Mouse (Mus musculus): ENCODE results near the gene Neurl1a. TPM values are rescaled to one million over a fixed set of nuclear protein-coding genes. Genes with fewer than 3 reads are reported as not detected.

The Neurl1a gene
- polyA plus RNA-seq, 1 experiment from 2014 or later = 5.0 TPM

DNA sequence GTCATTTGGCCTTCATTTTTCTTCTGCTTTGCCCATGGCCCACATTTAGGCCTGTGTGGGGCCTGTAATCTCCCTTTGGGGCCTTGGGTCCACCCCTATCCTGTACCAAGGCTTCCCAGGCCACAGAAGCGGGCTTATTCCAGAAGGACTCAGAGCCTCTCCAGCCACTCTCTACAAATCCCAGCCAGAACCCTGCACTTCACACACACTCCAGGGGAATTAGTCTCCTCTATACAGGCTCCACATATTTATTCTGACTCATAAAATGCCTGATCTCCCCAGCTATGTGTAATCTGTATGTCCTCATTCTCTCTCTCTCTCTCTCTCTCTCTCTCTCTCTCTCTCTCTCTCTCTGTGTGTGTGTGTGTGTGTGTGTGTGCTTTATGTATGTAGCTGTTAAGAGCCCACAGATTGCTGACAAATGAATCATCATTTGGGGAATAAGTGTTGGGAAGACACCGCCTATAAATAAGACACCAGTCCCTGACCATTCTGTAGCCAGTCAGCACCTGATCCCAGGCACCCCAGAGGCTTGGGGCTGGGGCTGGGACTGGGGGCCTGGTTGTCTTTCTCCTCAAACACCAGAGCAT lies 1.6 kb upstream of the Neurl1a start:
- Histone ChIP-seq H3K4me3 (ENCODE audit: low read depth, low read length) (no peak overlapping the region), H3K9ac (ENCODE audit: low read length) (no peak overlapping the region), H3K27me3 (ENCODE audit: control insufficient read depth, insufficient read depth, low read length) (peaks cover 31% of the 10 kb centered on the region), H3K4me2 (ENCODE audit: low read depth) (no peak overlapping the region), H3K27ac (ENCODE audit: low read depth, low read length) (no peak overlapping the region), H3K9me3 (ENCODE audit: control insufficient read depth, low read length) (no peaks in the 10 kb centered on the region), H3K36me3 (ENCODE audit: control insufficient read depth, insufficient read depth, low read length) (no peaks in the 10 kb centered on the region), H3K4me1 (ENCODE audit: control insufficient read depth, insufficient read depth, low read length) (peaks cover 13% of the 10 kb centered on the region; the same call in 1 of the 2 replicates)
- ATAC-seq (ENCODE audit: insufficient read depth, low FRiP score, low TSS enrichment) = no peak
- 75% methylated on average over 2 of the region's 2 CpGs for WGBS
- DNase-seq (ENCODE audit: low spot score) = no peak

GRCm38 (mm10) chr19:47178001-47178400 lies 619 bp upstream of the Neurl1a start:
- H3K27me3 ChIP-seq (ENCODE audit: control insufficient read depth, insufficient read depth, low read length) = peaks cover 31% of the 10 kb centered on the region
- H3K27ac ChIP-seq (ENCODE audit: low read depth, low read length) = no peak overlapping the region
- H3K9me3 ChIP-seq (ENCODE audit: control insufficient read depth, low read length) = no peaks in the 10 kb centered on the region
- no peak overlapping the region for H3K4me3 ChIP-seq (ENCODE audit: low read depth, low read length)
- no peaks in the 10 kb centered on the region for H3K36me3 ChIP-seq (ENCODE audit: control insufficient read depth, insufficient read depth, low read length)
- H3K4me1 ChIP-seq (ENCODE audit: control insufficient read depth, insufficient read depth, low read length) = peaks cover 13% of the 10 kb centered on the region; the same call in 1 of the 2 replicates
- no peak for ATAC-seq (ENCODE audit: insufficient read depth, low FRiP score, low TSS enrichment)
- peak overlapping the region; percentile 100; the same call in 1 of the 2 replicates for H3K4me2 ChIP-seq (ENCODE audit: low read depth)
- WGBS = 25% methylated on average over 10 of the region's 10 CpGs
- peak; percentile 43 for DNase-seq (ENCODE audit: low spot score)
- H3K9ac ChIP-seq (ENCODE audit: low read length) = no peak overlapping the region

- ATAC-seq (ENCODE audit: insufficient read depth, low FRiP score, low TSS enrichment) (0 out of 2 replicates have a peak, but pooled peaks have one; percentile 31), DNase-seq (ENCODE audit: low spot score) (peak; percentile 25)
- H3K4me1 ChIP-seq (ENCODE audit: control insufficient read depth, insufficient read depth, low read length) = peaks cover 13% of the 10 kb centered on the region; the same call in 1 of the 2 replicates
- no peaks in the 10 kb centered on the region for H3K36me3 ChIP-seq (ENCODE audit: control insufficient read depth, insufficient read depth, low read length)
- H3K4me2 ChIP-seq (ENCODE audit: low read depth) = peak overlapping the region; percentile 100
- peaks cover 31% of the 10 kb centered on the region for H3K27me3 ChIP-seq (ENCODE audit: control insufficient read depth, insufficient read depth, low read length)
- peak overlapping the region; percentile 69 for H3K4me3 ChIP-seq (ENCODE audit: low read depth, low read length)
- WGBS = under 1% methylated on average over 42 of the region's 42 CpGs
- no peak overlapping the region for H3K27ac ChIP-seq (ENCODE audit: low read depth, low read length)
- no peaks in the 10 kb centered on the region for H3K9me3 ChIP-seq (ENCODE audit: control insufficient read depth, low read length)
- H3K9ac ChIP-seq (ENCODE audit: low read length) = peak overlapping the region; percentile 61
Measured at GRCm38 (mm10) chr19:47179272-47179809, 721 bp downstream of the Neurl1a start.

DNA sequence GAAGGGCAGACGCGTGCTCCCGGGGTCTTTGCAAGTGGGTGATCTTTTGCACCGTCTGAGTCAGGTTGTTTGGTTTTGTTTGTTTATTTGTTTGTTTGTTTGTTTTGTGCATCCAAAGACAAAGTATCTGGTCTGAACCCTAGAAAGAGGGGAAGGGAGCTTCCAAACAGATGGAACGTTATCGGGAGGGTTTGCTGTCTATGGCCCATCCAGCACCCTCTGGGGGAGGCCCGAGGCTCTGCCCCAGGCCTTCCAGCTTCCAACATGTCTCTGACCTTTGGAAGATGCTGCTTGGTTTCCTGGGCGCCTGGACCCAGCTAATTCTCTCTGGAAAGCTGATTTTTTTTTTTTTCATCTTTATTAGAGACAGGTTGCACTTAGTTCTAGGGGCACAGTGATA lies 1.4 kb downstream of the Neurl1a start:
- H3K4me2 ChIP-seq (ENCODE audit: low read depth) = peak overlapping the region; percentile 100
- peaks cover 31% of the 10 kb centered on the region for H3K27me3 ChIP-seq (ENCODE audit: control insufficient read depth, insufficient read depth, low read length)
- no peak overlapping the region for H3K9ac ChIP-seq (ENCODE audit: low read length)
- H3K9me3 ChIP-seq (ENCODE audit: control insufficient read depth, low read length) = no peaks in the 10 kb centered on the region
- no peak overlapping the region for H3K27ac ChIP-seq (ENCODE audit: low read depth, low read length)
- peaks cover 13% of the 10 kb centered on the region; the same call in 1 of the 2 replicates for H3K4me1 ChIP-seq (ENCODE audit: control insufficient read depth, insufficient read depth, low read length)
- WGBS = 17% methylated on average over 8 of the region's 8 CpGs
- no peaks in the 10 kb centered on the region for H3K36me3 ChIP-seq (ENCODE audit: control insufficient read depth, insufficient read depth, low read length)
- DNase-seq (ENCODE audit: low spot score) (no peak), ATAC-seq (ENCODE audit: insufficient read depth, low FRiP score, low TSS enrichment) (no peak)
- no peak overlapping the region for H3K4me3 ChIP-seq (ENCODE audit: low read depth, low read length)

- Histone ChIP-seq H3K4me2 (ENCODE audit: low read depth) (no peak overlapping the region), H3K4me3 (ENCODE audit: low read depth, low read length) (no peak overlapping the region), H3K9me3 (ENCODE audit: control insufficient read depth, low read length) (no peaks in the 10 kb centered on the region), H3K36me3 (ENCODE audit: control insufficient read depth, insufficient read depth, low read length) (no peaks in the 10 kb centered on the region), H3K27ac (ENCODE audit: low read depth, low read length) (no peak overlapping the region), H3K4me1 (ENCODE audit: control insufficient read depth, insufficient read depth, low read length) (peaks cover 8% of the 10 kb centered on the region; the same call in 1 of the 2 replicates), H3K9ac (ENCODE audit: low read length) (no peak overlapping the region), H3K27me3 (ENCODE audit: control insufficient read depth, insufficient read depth, low read length) (peaks cover 17% of the 10 kb centered on the region)
- DNase-seq (ENCODE audit: low spot score) (no peak), ATAC-seq (ENCODE audit: insufficient read depth, low FRiP score, low TSS enrichment) (no peak)
- WGBS = 68% methylated on average over 8 of the region's 8 CpGs
Measured at GRCm38 (mm10) chr19:47184221-47184620, 5.6 kb downstream of the Neurl1a start.

- WGBS = 69% methylated on average over 4 of the region's 4 CpGs
- Histone ChIP-seq H3K4me1 (ENCODE audit: control insufficient read depth, insufficient read depth, low read length) (0 out of 2 replicates have a peak, but pooled peaks cover 3% of the 10 kb centered on the region), H3K27ac (ENCODE audit: low read depth, low read length) (no peak overlapping the region), H3K36me3 (ENCODE audit: control insufficient read depth, insufficient read depth, low read length) (no peaks in the 10 kb centered on the region), H3K9ac (ENCODE audit: low read length) (no peak overlapping the region), H3K27me3 (ENCODE audit: control insufficient read depth, insufficient read depth, low read length) (peaks cover 12% of the 10 kb centered on the region), H3K9me3 (ENCODE audit: control insufficient read depth, low read length) (no peaks in the 10 kb centered on the region), H3K4me2 (ENCODE audit: low read depth) (no peak overlapping the region), H3K4me3 (ENCODE audit: low read depth, low read length) (no peak overlapping the region)
- no peak for ATAC-seq (ENCODE audit: insufficient read depth, low FRiP score, low TSS enrichment)
- no peak for DNase-seq (ENCODE audit: low spot score)
Measured at GRCm38 (mm10) chr19:47184736-47185135, 6.1 kb downstream of the Neurl1a start.

DNA sequence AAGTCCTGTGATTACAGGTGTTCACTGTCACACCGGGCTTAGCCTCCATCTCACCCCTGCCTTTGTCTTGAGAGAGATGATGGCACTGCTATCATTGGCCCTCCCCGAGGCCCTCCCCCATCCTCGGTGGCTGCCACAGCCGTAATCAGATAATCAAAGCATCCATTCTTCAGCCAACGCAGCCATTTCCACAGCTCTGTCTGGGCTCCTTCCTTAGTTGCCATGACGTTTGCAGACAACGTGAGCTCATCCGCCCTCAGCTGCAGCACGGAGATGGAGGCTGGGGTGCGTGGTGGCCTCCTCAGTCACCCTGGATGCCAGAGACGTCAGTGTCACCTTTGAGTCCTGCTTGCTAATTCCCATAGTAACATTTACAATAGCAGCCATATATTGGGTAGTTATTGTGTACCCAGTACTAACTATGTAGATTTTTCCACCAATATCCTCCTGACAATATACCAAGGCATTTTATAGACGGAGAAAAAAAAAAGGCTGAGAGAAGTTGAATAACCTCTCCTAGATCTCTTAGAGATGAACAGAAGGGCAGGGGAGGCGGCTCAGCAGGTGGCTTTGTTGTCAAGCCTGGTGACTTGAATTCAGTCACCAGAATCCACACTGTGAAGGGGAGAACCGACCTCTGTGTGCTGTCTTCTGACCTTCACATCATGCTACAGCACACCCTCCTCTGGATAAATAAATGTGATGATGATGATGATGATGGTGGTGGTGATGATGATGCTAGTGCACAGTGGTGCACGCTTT lies 8.1 kb downstream of the Neurl1a start:
- no peak overlapping the region for H3K9ac ChIP-seq (ENCODE audit: low read length)
- no peak for DNase-seq (ENCODE audit: low spot score)
- H3K4me2 ChIP-seq (ENCODE audit: low read depth) = no peak overlapping the region
- no peaks in the 10 kb centered on the region for H3K4me1 ChIP-seq (ENCODE audit: control insufficient read depth, insufficient read depth, low read length)
- 48% methylated on average over 15 of the region's 15 CpGs for WGBS
- no peak overlapping the region for H3K4me3 ChIP-seq (ENCODE audit: low read depth, low read length)
- no peaks in the 10 kb centered on the region for H3K36me3 ChIP-seq (ENCODE audit: control insufficient read depth, insufficient read depth, low read length)
- H3K27me3 ChIP-seq (ENCODE audit: control insufficient read depth, insufficient read depth, low read length) = no peaks in the 10 kb centered on the region
- H3K27ac ChIP-seq (ENCODE audit: low read depth, low read length) = no peak overlapping the region
- no peaks in the 10 kb centered on the region for H3K9me3 ChIP-seq (ENCODE audit: control insufficient read depth, low read length)
- no peak for ATAC-seq (ENCODE audit: insufficient read depth, low FRiP score, low TSS enrichment)

DNA sequence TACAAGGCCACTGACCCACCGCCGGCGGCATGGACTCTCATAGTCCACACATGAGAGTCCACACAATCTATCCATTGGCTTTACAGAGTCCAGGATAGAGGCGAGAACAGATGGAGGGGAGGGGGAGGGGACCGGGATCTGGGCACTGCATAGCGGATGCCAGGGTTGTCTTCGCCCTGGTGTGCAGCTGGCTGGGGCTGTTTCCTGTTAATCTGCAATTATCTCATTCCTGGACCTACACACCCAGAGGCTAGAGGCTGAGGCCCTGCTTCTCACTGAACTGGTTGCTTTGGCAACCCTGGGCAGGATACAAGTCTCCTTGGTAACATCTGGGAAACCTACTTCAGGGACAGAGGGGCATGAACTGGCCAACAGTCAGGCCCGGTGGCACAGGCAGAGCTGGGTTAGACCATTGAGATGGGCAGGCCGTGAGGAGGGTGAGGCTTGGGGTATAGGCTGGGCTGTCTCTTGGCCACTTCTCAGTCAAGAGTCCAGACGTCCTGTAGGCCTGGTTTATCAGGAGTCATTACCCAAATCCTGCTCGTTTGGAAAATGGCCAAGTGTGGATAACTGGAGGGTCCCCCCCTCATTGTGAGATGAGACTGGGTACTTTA lies 10.0 kb downstream of the Neurl1a start:
- Histone ChIP-seq H3K4me1 (ENCODE audit: control insufficient read depth, insufficient read depth, low read length) (no peaks in the 10 kb centered on the region), H3K9me3 (ENCODE audit: control insufficient read depth, low read length) (no peaks in the 10 kb centered on the region), H3K9ac (ENCODE audit: low read length) (no peak overlapping the region), H3K36me3 (ENCODE audit: control insufficient read depth, insufficient read depth, low read length) (no peaks in the 10 kb centered on the region), H3K4me2 (ENCODE audit: low read depth) (no peak overlapping the region), H3K4me3 (ENCODE audit: low read depth, low read length) (no peak overlapping the region), H3K27ac (ENCODE audit: low read depth, low read length) (no peak overlapping the region), H3K27me3 (ENCODE audit: control insufficient read depth, insufficient read depth, low read length) (no peaks in the 10 kb centered on the region)
- WGBS = 81% methylated on average over 11 of the region's 11 CpGs
- DNase-seq (ENCODE audit: low spot score) (no peak), ATAC-seq (ENCODE audit: insufficient read depth, low FRiP score, low TSS enrichment) (no peak)
